Mouse (Mus musculus) thymus, postnatal 25 days (tissue): ENCODE measurements around the gene Fcgrt.
A peak's percentile ranks its signal among the peaks of the same experiment; 100 is the strongest.

Source experiments
- DNase-seq: peaks from one replicate; pipeline ENCODE4 v3.0.0; 2022

Fcgrt gene

GRCm38 (mm10) chr7:45081016-45081415 lies 22.6 kb downstream of the Fcgrt start:
- DNase-seq: no peak

- DNase-seq: peak; percentile 94
These were observed 23.8 kb downstream of the Fcgrt start for GRCm38 (mm10) chr7:45079856-45080255.

GRCm38 (mm10) chr7:45078513-45078912 lies 25.1 kb downstream of the Fcgrt start:
- DNase-seq: peak; percentile 76

GRCm38 (mm10) chr7:45077829-45078228 lies 25.8 kb downstream of the Fcgrt start:
- DNase-seq: no peak

- no peak for DNase-seq
These were observed 26.3 kb downstream of the Fcgrt start for GRCm38 (mm10) chr7:45077322-45077721.

- DNase-seq: no peak
These were observed 27.1 kb downstream of the Fcgrt start for GRCm38 (mm10) chr7:45076501-45076900.

GRCm38 (mm10) chr7:45075405-45075804 lies 28.2 kb downstream of the Fcgrt start:
- no peak for DNase-seq

GRCm38 (mm10) chr7:45073949-45074348 lies 29.7 kb downstream of the Fcgrt start:
- no peak for DNase-seq

- DNase-seq: no peak
These were observed 30.4 kb downstream of the Fcgrt start for GRCm38 (mm10) chr7:45073171-45073707.

- no peak for DNase-seq
These were observed 31.4 kb downstream of the Fcgrt start for GRCm38 (mm10) chr7:45072230-45072629.

GRCm38 (mm10) chr7:45069671-45070070 lies 34.0 kb downstream of the Fcgrt start:
- DNase-seq: no peak

- peak; percentile 73 for DNase-seq
These were observed 35.7 kb downstream of the Fcgrt start for GRCm38 (mm10) chr7:45068000-45068318.

GRCm38 (mm10) chr7:45067190-45067999 lies 36.3 kb downstream of the Fcgrt start:
- DNase-seq: no peak

GRCm38 (mm10) chr7:45062239-45062835 lies 41.3 kb downstream of the Fcgrt start, which contains the start of the genes Nosip and Prrg2:
Gene Nosip (plus strand): TSS chr7:45062429.
Gene Prrg2 (minus strand): TSS chr7:45062677.
- peak; percentile 96 for DNase-seq

- no peak for DNase-seq
These were observed 42.0 kb downstream of the Fcgrt start for GRCm38 (mm10) chr7:45061532-45062075.

- DNase-seq: no peak
These were observed 43.0 kb downstream of the Fcgrt start for GRCm38 (mm10) chr7:45060632-45061122.

- no peak for DNase-seq
These were observed 44.8 kb downstream of the Fcgrt start for GRCm38 (mm10) chr7:45058607-45059571.

GRCm38 (mm10) chr7:45056972-45057348 lies 46.7 kb downstream of the Fcgrt start:
- DNase-seq: no peak

- DNase-seq: no peak
These were observed 47.2 kb downstream of the Fcgrt start for GRCm38 (mm10) chr7:45056329-45056971.

- peak; percentile 96 for DNase-seq
These were observed 49.6 kb downstream of the Fcgrt start for GRCm38 (mm10) chr7:45053931-45054510.

- DNase-seq: peak; percentile 86
These were observed 50.3 kb downstream of the Fcgrt start for GRCm38 (mm10) chr7:45053117-45053930.
